Mouse (Mus musculus) midbrain, postnatal 0 days (tissue): ENCODE measurements at regions not wholly inside any gene's neighbourhood (a gene's known extent, or its start where the extent isn't known, plus 50 kb on each side); places are given as distances from the start of the nearest gene placed in this dataset.

ENCODE experiments used
- ATAC-seq: fragments of 200-750 bp; cut with Nextera tagmentation; 2 replicates; pipeline ENCODE4 v1.8.0; 2017; ENCODE audit warnings: moderate number of reproducible peaks, mild to moderate bottlenecking, moderate TSS enrichment, moderate library complexity; ENCODE audit not compliant: low FRiP score
- DNase-seq: peaks from one replicate; pipeline ENCODE4 v3.0.0-alpha.2; 2015; ENCODE audit warnings: low spot score
- H3K27ac ChIP-seq: fragments of 300-500 bp; sonication (generic); 2 replicates; pipeline ENCODE4 v1.5.1; 2014; ENCODE audit warnings: low read depth, mild to moderate bottlenecking, low read length, mixed read lengths
- H3K27me3 ChIP-seq: fragments of 300-500 bp; sonication (generic); 2 replicates; pipeline ENCODE4 v1.6.1; 2014; ENCODE audit warnings: low read length, control low read depth, mixed read lengths; ENCODE audit not compliant: insufficient read depth
- H3K36me3 ChIP-seq: fragments of 300-500 bp; sonication (generic); 2 replicates; pipeline ENCODE4 v1.6.1; 2014; ENCODE audit warnings: low read length, control low read depth, mixed read lengths; ENCODE audit not compliant: insufficient read depth
- H3K4me1 ChIP-seq: fragments of 300-500 bp; sonication (generic); 2 replicates; pipeline ENCODE4 v1.6.1; 2014; ENCODE audit warnings: mild to moderate bottlenecking, control low read depth, antibody characterized with exemption, low read length, mixed read lengths; ENCODE audit not compliant: insufficient read depth
- H3K4me2 ChIP-seq: fragments of 300-500 bp; sonication (generic); 2 replicates; pipeline ENCODE4 v1.6.1; 2014; ENCODE audit warnings: low read depth, mild to moderate bottlenecking, low read length, mixed read lengths; ENCODE audit not compliant: poor library complexity, severe bottlenecking
- H3K4me3 ChIP-seq: fragments of 300-500 bp; sonication (generic); 2 replicates; pipeline ENCODE4 v1.5.1; 2014; ENCODE audit warnings: low read depth, mild to moderate bottlenecking, low read length, moderate library complexity
- H3K9ac ChIP-seq: fragments of 300-500 bp; sonication (generic); replicated peaks from 2 replicates; pipeline ENCODE4 v1.6.1; 2014; ENCODE audit warnings: mild to moderate bottlenecking, low read length, moderate library complexity, mixed read lengths; ENCODE audit not compliant: poor library complexity, severe bottlenecking
- H3K9me3 ChIP-seq: fragments of 300-500 bp; sonication (generic); 2 replicates; pipeline ENCODE4 v1.6.1; 2016; ENCODE audit warnings: low read length, control low read depth
- CTCF ChIP-seq: IDR thresholded peaks from 2 replicates; pipeline ENCODE4 v1.5.1; 2016; ENCODE audit warnings: antibody characterized with exemption, mild to moderate bottlenecking
- WGBS: fragments of 180-500 bp; shearing (Covaris S2); extraction: QIAGEN DNeasy Blood & Tissue Kit; methylation state at CpG from one replicate; pipeline ENCODE4 v1.1.7; 2014; 5-methylcytosine and 5-hydroxymethylcytosine counted together

GRCm38 (mm10) chr8:109105693-109106092 lies 388.1 kb upstream of the Pmfbp1 start:
- Histone ChIP-seq H3K4me1 (no peaks in the 10 kb centered on the region), H3K27me3 (no peaks in the 10 kb centered on the region), H3K9ac (no peak overlapping the region), H3K27ac (no peak overlapping the region), H3K4me2 (0 out of 2 replicates have a peak overlapping the region, but pooled peaks have one; percentile 4), H3K4me3 (no peak overlapping the region), H3K9me3 (no peaks in the 10 kb centered on the region), H3K36me3 (no peaks in the 10 kb centered on the region)
- DNase-seq, result no peak
- WGBS, result 26% methylated on average over 6 of the region's 6 CpGs
- no peak for ATAC-seq
- TF ChIP-seq CTCF, result no peak

- Histone ChIP-seq H3K9me3 (no peaks in the 10 kb centered on the region), H3K36me3 (no peaks in the 10 kb centered on the region), H3K4me1 (no peaks in the 10 kb centered on the region), H3K27ac (no peak overlapping the region), H3K9ac (no peak overlapping the region), H3K27me3 (no peaks in the 10 kb centered on the region), H3K4me2 (peak overlapping the region; percentile 12; the same call in 1 of the 2 replicates), H3K4me3 (no peak overlapping the region)
- DNase-seq (no peak), ATAC-seq (no peak)
- 21% methylated on average over 9 of the region's 9 CpGs for WGBS
- TF ChIP-seq CTCF, result peak; percentile 25; the same call in 1 of the 2 replicates
These were observed 386.9 kb upstream of the Pmfbp1 start for GRCm38 (mm10) chr8:109106971-109107370.

- 64% methylated on average over 12 of the region's 12 CpGs for WGBS
- Histone ChIP-seq H3K27ac (no peak overlapping the region), H3K36me3 (no peaks in the 10 kb centered on the region), H3K27me3 (no peaks in the 10 kb centered on the region), H3K4me3 (no peak overlapping the region), H3K4me1 (no peaks in the 10 kb centered on the region), H3K4me2 (no peak overlapping the region), H3K9ac (no peak overlapping the region), H3K9me3 (no peaks in the 10 kb centered on the region)
- ATAC-seq (no peak), DNase-seq (no peak)
- no peak for TF ChIP-seq CTCF
These were observed 386.1 kb upstream of the Pmfbp1 start for GRCm38 (mm10) chr8:109107762-109108161.

GRCm38 (mm10) chr8:109109390-109109789 lies 384.4 kb upstream of the Pmfbp1 start:
- no peak overlapping the region for H3K9ac ChIP-seq
- no peaks in the 10 kb centered on the region for H3K4me1 ChIP-seq
- H3K27ac ChIP-seq, result no peak overlapping the region
- ATAC-seq, result no peak
- H3K4me3 ChIP-seq, result no peak overlapping the region
- DNase-seq, result no peak
- H3K36me3 ChIP-seq, result no peaks in the 10 kb centered on the region
- 89% methylated on average over 4 of the region's 4 CpGs for WGBS
- no peaks in the 10 kb centered on the region for H3K27me3 ChIP-seq
- no peaks in the 10 kb centered on the region for H3K9me3 ChIP-seq
- TF ChIP-seq CTCF, result no peak
- H3K4me2 ChIP-seq, result no peak overlapping the region

GRCm38 (mm10) chr8:109121776-109122175 lies 372.1 kb upstream of the Pmfbp1 start:
- DNase-seq, result no peak
- H3K36me3 ChIP-seq, result no peaks in the 10 kb centered on the region
- H3K27me3 ChIP-seq, result no peaks in the 10 kb centered on the region
- H3K4me3 ChIP-seq, result no peak overlapping the region
- no peak overlapping the region for H3K4me2 ChIP-seq
- H3K9me3 ChIP-seq, result no peaks in the 10 kb centered on the region
- H3K9ac ChIP-seq, result no peak overlapping the region
- no peak for TF ChIP-seq CTCF
- no peak overlapping the region for H3K27ac ChIP-seq
- H3K4me1 ChIP-seq, result no peaks in the 10 kb centered on the region
- ATAC-seq, result no peak
- 13% methylated on average over 6 of the region's 6 CpGs for WGBS

GRCm38 (mm10) chr8:109142495-109143158 lies 351.2 kb upstream of the Pmfbp1 start:
- Histone ChIP-seq H3K4me1 (no peaks in the 10 kb centered on the region), H3K4me2 (no peak overlapping the region), H3K9me3 (no peaks in the 10 kb centered on the region), H3K27me3 (no peaks in the 10 kb centered on the region), H3K9ac (no peak overlapping the region), H3K4me3 (no peak overlapping the region), H3K36me3 (no peaks in the 10 kb centered on the region), H3K27ac (no peak overlapping the region)
- WGBS, result 83% methylated on average over 8 of the region's 8 CpGs
- DNase-seq (no peak), ATAC-seq (no peak)
- TF ChIP-seq CTCF, result no peak
